In the genomic region with DNA sequence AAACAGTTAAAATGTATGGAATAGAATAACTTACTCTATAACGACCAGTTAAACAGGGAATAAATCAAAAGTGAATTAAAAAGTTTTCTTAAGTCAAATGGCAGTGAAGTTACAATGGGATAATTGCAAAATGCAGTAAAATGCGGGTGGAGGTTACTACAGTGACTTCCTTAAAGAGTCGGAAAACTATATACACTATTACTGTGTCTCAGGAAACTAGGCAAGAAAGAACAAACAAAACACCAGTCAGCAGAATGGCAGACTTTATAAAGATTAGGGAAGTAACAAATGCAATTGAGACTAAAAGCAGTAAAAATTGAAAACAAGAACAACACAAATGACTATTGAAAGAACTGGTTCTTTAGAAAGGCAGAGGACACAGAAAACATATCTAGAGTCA, we compare ENCODE assay signal across 21 mouse cellular contexts.
DNase-seq lines count a peak whose midpoint lies in the region; ATAC-seq and TF ChIP-seq lines count a peak whose summit lies in the region.
"Had no signal": no experiment of that assay in that cellular context is flagged by ENCODE, and none has a peak within 500 bp of the region (broad histone marks: within the 10 kb centered on the region; RNA-seq: fewer than 3 reads in every experiment).

No protein-coding gene starts in this region.

- H3K4me3 ChIP-seq in MEL (ENCODE audit: control insufficient read depth in 1 of 2, insufficient read depth in 1 of 2, low read depth in 2 of 2, low read length in 2 of 2): no peak overlapping the region
- H3K4me3 ChIP-seq: forebrain, embryonic 10.5 days; forebrain, embryonic 13.5 days; heart, adult 2 months had no signal

- no peaks in the 10 kb centered on the region for H3K4me1 ChIP-seq in MEL (ENCODE audit: control insufficient read depth in 1 of 2, insufficient read depth in 2 of 2, low read length in 2 of 2)
- H3K4me1 ChIP-seq: forebrain, embryonic 10.5 days; forebrain, embryonic 13.5 days had no signal

- no peak for TF ChIP-seq POLR2A in MEL (IDR thresholded peaks at IDR 0.05; ENCODE audit: control insufficient read depth in 1 of 2, insufficient read depth in 1 of 2, low read depth in 1 of 2, low read length in 2 of 2, poor library complexity in 1 of 2)

- no peak for TF ChIP-seq CTCF in MEL (IDR thresholded peaks at IDR 0.05 in 2 of 3, conservative IDR thresholded peaks at IDR 0.05 in 1 of 3; ENCODE audit: control insufficient read depth in 1 of 3, insufficient read depth in 1 of 3, low read depth in 2 of 3, low read length in 3 of 3, poor library complexity in 1 of 3, severe bottlenecking in 1 of 3)

- ATAC-seq in granulocyte monocyte progenitor cell, adult 5-6 weeks (replicated peaks; ENCODE audit: poor library complexity, severe bottlenecking): peak; percentile 68
- peak; percentile 67 for ATAC-seq in megakaryocyte progenitor cell, adult 5-6 weeks (replicated peaks; ENCODE audit: poor library complexity)
- ATAC-seq: forebrain, embryonic 13.5 days; forebrain, embryonic 16.5 days; hindbrain, postnatal 0 days; inflammation-experienced regulatory T-cells, adult 6 months; intestine, embryonic 16.5 days; Patski had no signal

- intact Hi-C loops in gastrocnemius, postnatal 36 days (cut with DNase I): no loop called here
- intact Hi-C loops in left cerebral cortex, postnatal 10 days (cut with DNase I): no loop called here

- no peaks in the 10 kb centered on the region for H3K27me3 ChIP-seq in MEL (ENCODE audit: control insufficient read depth in 1 of 2, insufficient read depth in 2 of 2, low read length in 2 of 2)
- H3K27me3 ChIP-seq: forebrain, embryonic 13.5 days; Patski had no signal

- DNase-seq in 416B (ENCODE audit: low read depth): peak; percentile 29
- peak; percentile 9 for DNase-seq in MEL (ENCODE audit: low read depth, low spot score)
- DNase-seq in gastrocnemius, postnatal 36 days: no peak
- no peak for DNase-seq in left cerebral cortex, postnatal 10 days (ENCODE audit: extremely low spot score in 1 of 2, low spot score in 2 of 2)
- DNase-seq: adrenal gland, postnatal 10 days; cerebellum, adult 11-12 months; cerebellum, adult 8-10 months; cerebellum, postnatal 10 days; cerebellum, postnatal 36 days; gastrocnemius, postnatal 10 days; heart, adult 2 months had no signal

- no peaks in the 10 kb centered on the region for H3K9me3 ChIP-seq in MEL (replicated peaks; ENCODE audit: insufficient read depth, low read length)

- TF ChIP-seq RAD21 in MEL (IDR thresholded peaks at IDR 0.05; ENCODE audit: low read depth, low read length): no peak

- no peak overlapping the region for H3K27ac ChIP-seq in MEL (ENCODE audit: control insufficient read depth, low read depth, low read length)
- H3K27ac ChIP-seq: forebrain, embryonic 10.5 days; forebrain, embryonic 13.5 days; heart, adult 2 months; hindbrain, embryonic 14.5 days; hindbrain, postnatal 0 days had no signal

- no peak overlapping the region for H3K9ac ChIP-seq in MEL (ENCODE audit: control insufficient read depth, low read depth, low read length, poor library complexity, severe bottlenecking)
- H3K9ac ChIP-seq: forebrain, embryonic 13.5 days; hindbrain, embryonic 14.5 days had no signal

- H3K79me2 ChIP-seq in MEL (ENCODE audit: control insufficient read depth, insufficient read depth, low read length, poor library complexity): no peaks in the 10 kb centered on the region

- TF ChIP-seq EP300 in MEL (IDR thresholded peaks at IDR 0.05; ENCODE audit: low read depth in 1 of 2, low read length in 2 of 2): no peak

- H3K36me3 ChIP-seq in MEL (ENCODE audit: control insufficient read depth in 1 of 2, insufficient read depth in 2 of 2, low read length in 2 of 2): no peaks in the 10 kb centered on the region
- H3K36me3 ChIP-seq: forebrain, embryonic 10.5 days had no signal

TF ChIP-seq in MEL, 35 proteins besides CTCF, POLR2A, EP300 and RAD21:
- TF ChIP-seq MEF2A (IDR thresholded peaks at IDR 0.05; ENCODE audit: extremely low read depth, insufficient replicate concordance, low read depth, low read length, poor library complexity, severe bottlenecking) (no peak), MAX (IDR thresholded peaks at IDR 0.05; ENCODE audit: low read length) (no peak), JUND (IDR thresholded peaks at IDR 0.05; ENCODE audit: low read depth, low read length) (no peak), GABPA (IDR thresholded peaks at IDR 0.05; ENCODE audit: low read depth, low read length) (no peak), ZNF384 (IDR thresholded peaks at IDR 0.05; ENCODE audit: low read depth, low read length) (no peak), SIN3A (IDR thresholded peaks at IDR 0.05; ENCODE audit: low read length) (no peak), UBTF (IDR thresholded peaks at IDR 0.05; ENCODE audit: borderline replicate concordance, insufficient read depth, low read depth, low read length) (no peak), SMC3 (IDR thresholded peaks at IDR 0.05; ENCODE audit: low read depth, low read length) (no peak; the same call in 1 of the 2 replicates), MAFK (IDR thresholded peaks at IDR 0.05; ENCODE audit: borderline replicate concordance, low read depth, low read length) (no peak), ZKSCAN1 (IDR thresholded peaks at IDR 0.05; ENCODE audit: low read depth, low read length) (no peak), ELF1 (IDR thresholded peaks at IDR 0.05; ENCODE audit: low read depth, low read length) (no peak), NRF1 (IDR thresholded peaks at IDR 0.05; ENCODE audit: insufficient read depth, low read depth, low read length, poor library complexity, severe bottlenecking) (no peak)

Comparison
In these comparisons a context has a peak if more than half of its experiments do, and no peak if none do; other contexts are left out.
1. DNase-seq: peak in 416B (single experiment) and MEL (single experiment); none in gastrocnemius, postnatal 36 days (0 of 2) and left cerebral cortex, postnatal 10 days (0 of 2).